Mouse (Mus musculus) MEL (cell line): ENCODE data around the gene Ptpa. TPM values are rescaled to one million over a fixed set of nuclear protein-coding genes. Genes with fewer than 3 reads are reported as not detected.

Experiments
- DNase-seq: peaks from one replicate; pipeline ENCODE4 v3.0.0; 2011; ENCODE audit warnings: low read depth, low spot score
- H3K27ac ChIP-seq: 2 replicates; pipeline ENCODE4 v1.5.1; 2012; ENCODE audit warnings: low read depth, mild to moderate bottlenecking, control low read depth, low read length, moderate library complexity; ENCODE audit not compliant: control insufficient read depth
- H3K27me3 ChIP-seq, 2 experiments: fragments of 150-350 bp in 1 of 2; sonication (generic) in 1 of 2; 2 replicates each; pipeline ENCODE4 v1.6.1; 2012; ENCODE audit warnings: low read length in 2 of 2, mild to moderate bottlenecking in 2 of 2, improper control_type of control experiment in 1 of 2, moderate library complexity in 1 of 2; ENCODE audit not compliant: insufficient read depth in 2 of 2, control insufficient read depth in 1 of 2
- H3K36me3 ChIP-seq, 2 experiments: 2 replicates each; pipeline ENCODE4 v1.6.1; 2012 to 2014; ENCODE audit warnings: low read length in 2 of 2, improper control_type of control experiment in 1 of 2, inconsistent platforms in 1 of 2, mild to moderate bottlenecking in 1 of 2; ENCODE audit not compliant: insufficient read depth in 2 of 2, control insufficient read depth in 1 of 2
- H3K4me1 ChIP-seq, 2 experiments: fragments of 150-350 bp in 1 of 2; sonication (generic) in 1 of 2; 2 replicates each; pipeline ENCODE4 v1.6.1; 2012; ENCODE audit warnings: low read length in 2 of 2, improper control_type of control experiment in 1 of 2, mild to moderate bottlenecking in 1 of 2; ENCODE audit not compliant: insufficient read depth in 2 of 2, control insufficient read depth in 1 of 2
- H3K4me3 ChIP-seq, 2 experiments: fragments of 150-350 bp in 1 of 2; sonication (generic) in 1 of 2; 2 replicates each; pipeline ENCODE4 v1.5.1; 2012; ENCODE audit warnings: low read depth in 2 of 2, low read length in 2 of 2, mild to moderate bottlenecking in 2 of 2, moderate library complexity in 2 of 2, control low read depth in 1 of 2, improper control_type of control experiment in 1 of 2; ENCODE audit not compliant: control insufficient read depth in 1 of 2, insufficient read depth in 1 of 2
- H3K79me2 ChIP-seq: 2 replicates; pipeline ENCODE4 v1.6.1; 2012; ENCODE audit warnings: mild to moderate bottlenecking, low read length, moderate library complexity; ENCODE audit not compliant: control insufficient read depth, poor library complexity, insufficient read depth
- H3K9ac ChIP-seq: 2 replicates; pipeline ENCODE4 v1.6.1; 2012; ENCODE audit warnings: low read depth, mild to moderate bottlenecking, control low read depth, low read length, moderate library complexity; ENCODE audit not compliant: control insufficient read depth, poor library complexity, severe bottlenecking
- H3K9me3 ChIP-seq: fragments of 150-350 bp; sonication (generic); replicated peaks from 2 replicates; pipeline ENCODE4 v1.6.1; 2012; ENCODE audit warnings: mild to moderate bottlenecking, low read length, improper control_type of control experiment, moderate library complexity; ENCODE audit not compliant: insufficient read depth
- BHLHE40 ChIP-seq: IDR thresholded peaks from 2 replicates; pipeline ENCODE4 v1.6.1; 2012; ENCODE audit warnings: low read depth, mild to moderate bottlenecking, inconsistent platforms, low read length, improper control_type of control experiment, borderline replicate concordance
- E2F4 ChIP-seq: IDR thresholded peaks from 2 replicates; pipeline ENCODE4 v1.6.1; 2011; ENCODE audit warnings: low read depth, low read length, improper control_type of control experiment, borderline replicate concordance
- ELF1 ChIP-seq: IDR thresholded peaks from 2 replicates; pipeline ENCODE4 v1.6.1; 2014; ENCODE audit warnings: low read depth, mild to moderate bottlenecking, inconsistent platforms, low read length, improper control_type of control experiment, moderate library complexity
- EP300 ChIP-seq, 2 experiments: IDR thresholded peaks; 2 replicates each; pipeline ENCODE4 v1.6.1; 2011; ENCODE audit warnings: improper control_type of control experiment in 2 of 2, low read length in 2 of 2, low read depth in 1 of 2, mild to moderate bottlenecking in 1 of 2
- ETS1 ChIP-seq: IDR thresholded peaks from 2 replicates; pipeline ENCODE4 v1.6.1; 2012; ENCODE audit warnings: low read depth, mild to moderate bottlenecking, inconsistent platforms, low read length, improper control_type of control experiment, moderate library complexity
- GABPA ChIP-seq: IDR thresholded peaks from 2 replicates; pipeline ENCODE4 v1.6.1; 2012; ENCODE audit warnings: low read depth, mild to moderate bottlenecking, inconsistent platforms, low read length, improper control_type of control experiment, moderate library complexity
- GATA1 ChIP-seq: IDR thresholded peaks from 2 replicates; pipeline ENCODE4 v1.6.1; 2011; ENCODE audit warnings: low read depth, low read length, improper control_type of control experiment
- HCFC1 ChIP-seq: IDR thresholded peaks from 2 replicates; pipeline ENCODE4 v1.6.1; 2012; ENCODE audit warnings: low read depth, mild to moderate bottlenecking, inconsistent platforms, low read length, improper control_type of control experiment, moderate library complexity
- MAFK ChIP-seq: IDR thresholded peaks from 2 replicates; pipeline ENCODE4 v1.6.1; 2011; ENCODE audit warnings: low read depth, mild to moderate bottlenecking, low read length, improper control_type of control experiment, borderline replicate concordance
- MAX ChIP-seq: IDR thresholded peaks from 2 replicates; pipeline ENCODE4 v1.6.1; 2011; ENCODE audit warnings: low read length, improper control_type of control experiment
- MAZ ChIP-seq: IDR thresholded peaks from 2 replicates; pipeline ENCODE4 v1.6.1; 2012; ENCODE audit warnings: low read depth, mild to moderate bottlenecking, inconsistent platforms, low read length, improper control_type of control experiment
- MEF2A ChIP-seq: IDR thresholded peaks from 2 replicates; pipeline ENCODE4 v1.6.1; 2014; ENCODE audit warnings: low read depth, mild to moderate bottlenecking, inconsistent platforms, low read length, improper control_type of control experiment; ENCODE audit not compliant: poor library complexity, insufficient replicate concordance, severe bottlenecking; ENCODE audit errors: extremely low read depth
- MXI1 ChIP-seq: IDR thresholded peaks from 2 replicates; pipeline ENCODE4 v1.6.1; 2011; ENCODE audit warnings: mild to moderate bottlenecking, low read depth, low read length, improper control_type of control experiment
- MYC ChIP-seq: IDR thresholded peaks from 2 replicates; pipeline ENCODE4 v1.6.1; 2011; ENCODE audit warnings: low read depth, mild to moderate bottlenecking, low read length, improper control_type of control experiment, moderate library complexity
- NRF1 ChIP-seq: IDR thresholded peaks from 2 replicates; pipeline ENCODE4 v1.6.1; 2014; ENCODE audit warnings: low read depth, mild to moderate bottlenecking, inconsistent platforms, low read length, improper control_type of control experiment, moderate library complexity; ENCODE audit not compliant: poor library complexity, insufficient read depth, severe bottlenecking
- POLR2A ChIP-seq, 2 experiments: IDR thresholded peaks; 2 replicates each; pipeline ENCODE4 v1.6.1; 2011 to 2012; ENCODE audit warnings: low read length in 2 of 2, mild to moderate bottlenecking in 2 of 2, control low read depth in 1 of 2, improper control_type of control experiment in 1 of 2, low read depth in 1 of 2, moderate library complexity in 1 of 2; ENCODE audit not compliant: control insufficient read depth in 1 of 2, insufficient read depth in 1 of 2, poor library complexity in 1 of 2
- POLR2AphosphoS5 ChIP-seq: IDR thresholded peaks from 2 replicates; pipeline ENCODE4 v1.6.1; 2012; ENCODE audit warnings: low read depth, borderline replicate concordance, mild to moderate bottlenecking, inconsistent platforms, low read length, moderate library complexity, mixed read lengths
- RAD21 ChIP-seq: IDR thresholded peaks from 2 replicates; pipeline ENCODE4 v1.6.1; 2011; ENCODE audit warnings: mild to moderate bottlenecking, low read depth, low read length, improper control_type of control experiment
- RCOR1 ChIP-seq: IDR thresholded peaks from 2 replicates; pipeline ENCODE4 v1.6.1; 2012; ENCODE audit warnings: low read depth, mild to moderate bottlenecking, inconsistent platforms, low read length, improper control_type of control experiment
- SIN3A ChIP-seq: IDR thresholded peaks from 2 replicates; pipeline ENCODE4 v1.6.1; 2012; ENCODE audit warnings: low read length, improper control_type of control experiment, inconsistent platforms
- SMC3 ChIP-seq: IDR thresholded peaks from 2 replicates; pipeline ENCODE4 v1.6.1; 2011; ENCODE audit warnings: low read depth, low read length, improper control_type of control experiment
- TAL1 ChIP-seq: IDR thresholded peaks from 2 replicates; pipeline ENCODE4 v1.6.1; 2012; ENCODE audit warnings: mild to moderate bottlenecking, inconsistent platforms, low read length, moderate library complexity, mixed read lengths
- TCF12 ChIP-seq: IDR thresholded peaks from 2 replicates; pipeline ENCODE4 v1.6.1; 2014; ENCODE audit warnings: low read depth, mild to moderate bottlenecking, inconsistent platforms, low read length, improper control_type of control experiment, moderate library complexity
- UBTF ChIP-seq: IDR thresholded peaks from 2 replicates; pipeline ENCODE4 v1.6.1; 2012; ENCODE audit warnings: low read depth, mild to moderate bottlenecking, inconsistent platforms, low read length, improper control_type of control experiment, moderate library complexity, borderline replicate concordance; ENCODE audit not compliant: insufficient read depth
- USF1 ChIP-seq: IDR thresholded peaks from 2 replicates; pipeline ENCODE4 v1.6.1; 2014; ENCODE audit warnings: low read depth, mild to moderate bottlenecking, inconsistent platforms, low read length, improper control_type of control experiment, moderate library complexity
- USF2 ChIP-seq, 2 experiments: IDR thresholded peaks; 2 replicates each; pipeline ENCODE4 v1.6.1; 2011 to 2012; ENCODE audit warnings: improper control_type of control experiment in 2 of 2, low read length in 2 of 2, borderline replicate concordance in 1 of 2, inconsistent platforms in 1 of 2, low read depth in 1 of 2, mild to moderate bottlenecking in 1 of 2; ENCODE audit not compliant: insufficient read depth in 1 of 2
- ZC3H11A ChIP-seq: IDR thresholded peaks from 2 replicates; pipeline ENCODE4 v1.6.1; 2012; ENCODE audit warnings: low read depth, mild to moderate bottlenecking, inconsistent platforms, low read length, improper control_type of control experiment
- ZKSCAN1 ChIP-seq: IDR thresholded peaks from 2 replicates; pipeline ENCODE4 v1.6.1; 2012; ENCODE audit warnings: low read depth, mild to moderate bottlenecking, inconsistent platforms, low read length, improper control_type of control experiment, moderate library complexity
- ZMIZ1 ChIP-seq: IDR thresholded peaks from 2 replicates; pipeline ENCODE4 v1.6.1; 2012; ENCODE audit warnings: low read depth, mild to moderate bottlenecking, inconsistent platforms, low read length, improper control_type of control experiment, moderate library complexity
- polyA plus RNA-seq, 2 experiments: library from polyadenylated mRNA; stranded (reverse) in 1 of 2; unstranded in 1 of 2; fragments of >175 nt in 1 of 2; fragments of >200 nt in 1 of 2; gene quantifications; 2 replicates each; pipeline versions ENCODE4 v1.2.1 to v1.2.4; 2012; ENCODE audit warnings: low replicate concordance in 2 of 2, low read depth in 1 of 2; ENCODE audit not compliant: insufficient read length in 2 of 2, insufficient read depth in 1 of 2, missing spikeins in 1 of 2
- total RNA-seq: library from RNA; depleted of rRNA; stranded (reverse); fragments of 300-350 nt; gene quantifications from 2 replicates; pipeline ENCODE4 v1.2.3, GENCODE M21; 2012

Gene Ptpa
- total and polyA plus RNA-seq, 3 experiments, result 159 to 382 TPM; not detected in 1

DNA sequence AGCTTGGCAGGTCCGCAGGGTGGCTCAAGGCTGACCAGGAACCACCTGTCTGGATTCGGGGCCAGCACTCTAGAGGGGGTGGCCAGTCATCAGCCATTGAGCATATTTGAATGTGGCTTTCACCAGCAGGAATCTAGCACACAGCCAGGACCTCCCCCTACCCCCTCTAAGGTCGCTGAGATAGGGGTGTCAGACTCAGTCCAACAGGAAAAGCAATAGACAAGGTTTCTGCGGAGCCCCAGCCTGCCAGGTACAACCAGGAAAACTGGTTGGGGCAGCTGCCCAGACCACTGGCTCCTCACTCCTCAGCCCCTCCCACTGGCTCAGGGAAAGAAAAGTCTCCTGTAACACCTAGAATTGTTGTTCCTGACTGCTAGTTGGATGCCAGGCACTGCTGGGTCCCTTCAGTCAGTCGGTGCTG is 47.5 kb downstream of the Ptpa start:
- 0 out of 4 replicates have a peak, but pooled peaks cover 0 to 2% of the 10 kb centered on the region in 2 experiments for H3K36me3 ChIP-seq
- no peak overlapping the region for H3K9ac ChIP-seq
- H3K9me3 ChIP-seq, result no peaks in the 10 kb centered on the region
- H3K27me3 ChIP-seq, result no peaks in the 10 kb centered on the region
- no peaks in the 10 kb centered on the region for H3K79me2 ChIP-seq
- no peak overlapping the region for H3K27ac ChIP-seq
- peak overlapping the region in 1 of 2 experiments; percentile 79; a peak in 1 of 4 replicates for H3K4me3 ChIP-seq
- H3K4me1 ChIP-seq, result peaks cover 0 to 3% of the 10 kb centered on the region in 2 experiments; a peak in 1 of 4 replicates
- no peak for TF ChIP-seq E2F4
- TF ChIP-seq ZKSCAN1, result no peak
- no peak for TF ChIP-seq EP300 (IDR thresholded peaks at IDR 0.05; ENCODE audit: low read depth in 1 of 2, low read length in 2 of 2)
- TF ChIP-seq SMC3, result no peak
- no peak for TF ChIP-seq UBTF
- TF ChIP-seq HCFC1, result no peak
- no peak for TF ChIP-seq ZMIZ1
- no peak for TF ChIP-seq ETS1
- no peak for TF ChIP-seq GATA1
- no peak for TF ChIP-seq TAL1
- no peak for TF ChIP-seq MEF2A
- TF ChIP-seq RAD21, result no peak
- no peak for TF ChIP-seq MAX
- TF ChIP-seq NRF1, result no peak
- TF ChIP-seq MXI1, result no peak
- TF ChIP-seq POLR2A (IDR thresholded peaks at IDR 0.05; ENCODE audit: control insufficient read depth in 1 of 2, insufficient read depth in 1 of 2, low read depth in 1 of 2, low read length in 2 of 2, poor library complexity in 1 of 2), result no peak
- TF ChIP-seq GABPA, result no peak
- no peak for TF ChIP-seq MAZ
- no peak for DNase-seq

DNA sequence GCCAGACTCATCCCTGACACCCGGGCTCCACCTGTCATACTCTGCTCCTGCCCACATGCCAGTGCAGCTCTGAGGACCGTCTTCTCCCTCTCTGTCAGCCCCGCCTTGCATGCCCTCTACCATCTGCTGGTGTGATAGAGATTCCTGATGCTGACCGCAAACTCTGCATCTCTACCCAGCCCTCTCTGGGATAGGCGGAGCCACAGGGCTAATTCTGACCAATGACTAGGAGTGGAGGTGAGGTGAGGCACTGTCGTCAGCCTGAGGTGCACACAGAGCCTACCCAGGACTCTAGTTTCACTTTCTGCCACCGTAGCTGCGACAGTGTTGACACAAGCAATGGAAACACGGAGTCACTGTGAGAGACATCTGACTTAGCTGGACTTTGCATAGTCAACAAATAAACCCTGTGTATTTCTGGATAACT is 48.1 kb downstream of the Ptpa start:
- Histone ChIP-seq H3K36me3 (0 out of 4 replicates have a peak, but pooled peaks cover 0 to 2% of the 10 kb centered on the region in 2 experiments), H3K27ac (peak overlapping the region; percentile 20; the same call in 1 of the 2 replicates), H3K4me3 (peak overlapping the region; percentile 79 to 96), H3K79me2 (no peaks in the 10 kb centered on the region), H3K9ac (peak overlapping the region; percentile 58), H3K4me1 (peaks cover 0 to 3% of the 10 kb centered on the region in 2 experiments; a peak in 1 of 4 replicates), H3K9me3 (no peaks in the 10 kb centered on the region), H3K27me3 (no peaks in the 10 kb centered on the region)
- peak; percentile 96 for DNase-seq
- TF ChIP-seq BHLHE40, result no peak
- peak; percentile 67 for TF ChIP-seq TAL1
- peak; percentile 33; the same call in 1 of the 2 replicates for TF ChIP-seq MYC
- TF ChIP-seq TCF12, result peak; percentile 10; the same call in 1 of the 2 replicates
- peak; percentile 77 for TF ChIP-seq SIN3A
- TF ChIP-seq EP300 (IDR thresholded peaks at IDR 0.05; ENCODE audit: low read depth in 1 of 2, low read length in 2 of 2), result peak in 1 of 2 experiments; percentile 37; a peak in 2 of 4 replicates
- TF ChIP-seq RCOR1, result peak; percentile 51; the same call in 1 of the 2 replicates
- TF ChIP-seq POLR2AphosphoS5, result peak; percentile 62; the same call in 1 of the 2 replicates
- TF ChIP-seq ZMIZ1, result 0 out of 2 replicates have a peak, but pooled peaks have one; percentile 50
- peak; percentile 65; the same call in 1 of the 2 replicates for TF ChIP-seq HCFC1
- TF ChIP-seq UBTF, result no peak
- 0 out of 2 replicates have a peak, but pooled peaks have one; percentile 27 for TF ChIP-seq USF1
- 0 out of 2 replicates have a peak, but pooled peaks have one; percentile 13 for TF ChIP-seq MAX
- TF ChIP-seq ETS1, result peak; percentile 84
- TF ChIP-seq ZC3H11A, result no peak
- no peak for TF ChIP-seq ELF1
- no peak for TF ChIP-seq USF2 (IDR thresholded peaks at IDR 0.05; ENCODE audit: borderline replicate concordance in 1 of 2, insufficient read depth in 1 of 2, low read depth in 1 of 2, low read length in 2 of 2)
- no peak for TF ChIP-seq MAFK
